Mouse (Mus musculus): ENCODE measurements around the gene Tjp1. TPM values are rescaled to one million over a fixed set of nuclear protein-coding genes. Genes with fewer than 3 reads are reported as not detected.

The Tjp1 gene
- polyA plus RNA-seq, 1 experiment = 62.4 TPM

GRCm38 (mm10) chr7:65274216-65274615 is 253.4 kb downstream of the Tjp1 start:
- H3K4me1 ChIP-seq (ENCODE audit: control insufficient read depth, insufficient read depth, low read length) = no peaks in the 10 kb centered on the region
- H3K27ac ChIP-seq (ENCODE audit: insufficient read depth, low read length) = no peak overlapping the region
- TF ChIP-seq POLR2A (IDR thresholded peaks at IDR 0.05; ENCODE audit: extremely low read depth, insufficient read depth, low read length) (no peak), CTCF (IDR thresholded peaks at IDR 0.05; ENCODE audit: extremely low read depth, insufficient read depth, low read length) (no peak)
- H3K4me3 ChIP-seq (ENCODE audit: insufficient read depth, low read length) = no peak overlapping the region

GRCm38 (mm10) chr7:65249656-65250055 is 277.9 kb downstream of the Tjp1 start:
- Histone ChIP-seq H3K27ac (ENCODE audit: insufficient read depth, low read length) (no peak overlapping the region), H3K4me3 (ENCODE audit: insufficient read depth, low read length) (no peak overlapping the region), H3K4me1 (ENCODE audit: control insufficient read depth, insufficient read depth, low read length) (no peaks in the 10 kb centered on the region)
- no peak for TF ChIP-seq POLR2A (IDR thresholded peaks at IDR 0.05; ENCODE audit: extremely low read depth, insufficient read depth, low read length)
- TF ChIP-seq CTCF (IDR thresholded peaks at IDR 0.05; ENCODE audit: extremely low read depth, insufficient read depth, low read length) = no peak

Other genes with a start within 250 kb of the Tjp1 start
- 21.7 and 22.0 TPM in 2 replicates for gene Tarsl2, start 117.1 kb upstream of the Tjp1 start, polyA plus RNA-seq (2012; rRNA removed)
- 113 and 118 TPM in 2 replicates for gene Tm2d3, start 163.4 kb upstream of the Tjp1 start, polyA plus RNA-seq (2012; rRNA removed)